In genomic region chr2:141844408-141845175, GRCm38 (mm10) we compare ENCODE assay signal across 14 mouse cellular contexts.
DNase-seq lines count a peak whose midpoint lies in the region; ATAC-seq and TF ChIP-seq lines count a peak whose summit lies in the region.
"Had no signal": no experiment of that assay in that cellular context is flagged by ENCODE, and none has a peak within 500 bp of the region (broad histone marks: within the 10 kb centered on the region; RNA-seq: fewer than 3 reads in every experiment).

No protein-coding gene starts in this region.

- TF ChIP-seq CTCF in lung, embryonic 14.5 days (IDR thresholded peaks at IDR 0.05; ENCODE audit: low read depth), result no peak
- no peak for TF ChIP-seq CTCF in thymus, adult 2 months (IDR thresholded peaks at IDR 0.05; ENCODE audit: borderline replicate concordance, control insufficient read depth, extremely low read depth, insufficient read depth, low read length, poor library complexity)

- H3K9me3 ChIP-seq in lung, embryonic 14.5 days (ENCODE audit: low read depth, low read length), result no peaks in the 10 kb centered on the region
- no peaks in the 10 kb centered on the region for H3K9me3 ChIP-seq in limb, embryonic 10.5 days (replicated peaks)

- no peak overlapping the region for H3K9ac ChIP-seq in lung, embryonic 14.5 days
- H3K9ac ChIP-seq: liver, embryonic 14.5 days had no signal

- DNase-seq in lung, embryonic 14.5 days, result peak; percentile 3
- no peak for DNase-seq in lung, postnatal 14 days
- peak; percentile 13 to 18 for DNase-seq in frontal cortex, postnatal 14 days (ENCODE audit: low spot score in 2 of 2)
- DNase-seq in left cerebral cortex, adult 9 months (ENCODE audit: low spot score in 2 of 2), result peak; percentile 40 to 60
- no peak for DNase-seq in adipocyte (ENCODE audit: low spot score)
- DNase-seq in limb, embryonic 10.5 days (ENCODE audit: low spot score), result no peak
- no peak for DNase-seq in kidney, postnatal 10 days
- DNase-seq in thymus, adult 2 months, result no peak
- DNase-seq: adrenal gland, postnatal 10 days; embryo, embryonic 11 days; kidney, postnatal 36 days; spleen, adult 18-20 months had no signal

- no peaks in the 10 kb centered on the region for H3K27me3 ChIP-seq in lung, embryonic 14.5 days (ENCODE audit: insufficient read depth, low read length)
- H3K27me3 ChIP-seq in limb, embryonic 10.5 days (ENCODE audit: low read depth, poor library complexity, severe bottlenecking), result no peaks in the 10 kb centered on the region
- H3K27me3 ChIP-seq in thymus, adult 2 months (ENCODE audit: control insufficient read depth, insufficient read depth, low read length), result no peaks in the 10 kb centered on the region

- H3K4me1 ChIP-seq in lung, embryonic 14.5 days (ENCODE audit: insufficient read depth), result no peaks in the 10 kb centered on the region
- H3K4me1 ChIP-seq in limb, embryonic 10.5 days, result no peaks in the 10 kb centered on the region
- H3K4me1 ChIP-seq in thymus, adult 2 months (replicated peaks; ENCODE audit: control insufficient read depth, insufficient read depth, low read length), result no peaks in the 10 kb centered on the region

- no peak overlapping the region for H3K4me3 ChIP-seq in lung, embryonic 14.5 days (ENCODE audit: low read depth, low read length)
- H3K4me3 ChIP-seq in limb, embryonic 10.5 days, result no peak overlapping the region
- no peak overlapping the region for H3K4me3 ChIP-seq in thymus, adult 2 months (ENCODE audit: control insufficient read depth, insufficient read depth, low read length)

- no peak for TF ChIP-seq POLR2A in thymus, adult 2 months (IDR thresholded peaks at IDR 0.05; ENCODE audit: control insufficient read depth, extremely low read depth, insufficient read depth, low read length, poor library complexity)

- H3K27ac ChIP-seq in lung, embryonic 14.5 days (ENCODE audit: low read depth), result no peak overlapping the region
- no peak overlapping the region for H3K27ac ChIP-seq in limb, embryonic 10.5 days
- H3K27ac ChIP-seq in thymus, adult 2 months (ENCODE audit: control insufficient read depth, insufficient read depth, low read length), result no peak overlapping the region
- H3K27ac ChIP-seq: liver, embryonic 14.5 days had no signal

- H3K4me2 ChIP-seq in lung, embryonic 14.5 days, result no peak overlapping the region

- WGBS in lung, embryonic 14.5 days, result 62% methylated on average over 6 of the region's 6 CpGs
- WGBS in limb, embryonic 10.5 days, result 88% methylated on average over 6 of the region's 6 CpGs
- 89% methylated on average over 6 of the region's 6 CpGs for WGBS in thymus, adult 2 months

- no peak for ATAC-seq in lung, embryonic 14.5 days (ENCODE audit: insufficient read depth)
- ATAC-seq: hindbrain, embryonic 16.5 days had no signal

- H3K36me3 ChIP-seq in lung, embryonic 14.5 days (ENCODE audit: insufficient read depth), result no peaks in the 10 kb centered on the region
- H3K36me3 ChIP-seq in limb, embryonic 10.5 days, result no peaks in the 10 kb centered on the region
- H3K36me3 ChIP-seq in thymus, adult 2 months (ENCODE audit: control insufficient read depth, insufficient read depth, low read length), result no peaks in the 10 kb centered on the region

Comparison
In these comparisons a context has a peak if more than half of its experiments do, and no peak if none do; other contexts are left out.
1. DNase-seq: peak in lung, embryonic 14.5 days (single experiment), frontal cortex, postnatal 14 days (2 of 2) and left cerebral cortex, adult 9 months (2 of 2); none in lung, postnatal 14 days (single experiment), adipocyte (single experiment), limb, embryonic 10.5 days (single experiment), kidney, postnatal 10 days (single experiment) and thymus, adult 2 months (single experiment).